Mouse (Mus musculus): ENCODE data around the gene Hdac5. TPM values are rescaled to one million over a fixed set of nuclear protein-coding genes. Genes with fewer than 3 reads are reported as not detected.

Gene Hdac5
- polyA plus RNA-seq, 1 experiment, result 153 TPM

DNA sequence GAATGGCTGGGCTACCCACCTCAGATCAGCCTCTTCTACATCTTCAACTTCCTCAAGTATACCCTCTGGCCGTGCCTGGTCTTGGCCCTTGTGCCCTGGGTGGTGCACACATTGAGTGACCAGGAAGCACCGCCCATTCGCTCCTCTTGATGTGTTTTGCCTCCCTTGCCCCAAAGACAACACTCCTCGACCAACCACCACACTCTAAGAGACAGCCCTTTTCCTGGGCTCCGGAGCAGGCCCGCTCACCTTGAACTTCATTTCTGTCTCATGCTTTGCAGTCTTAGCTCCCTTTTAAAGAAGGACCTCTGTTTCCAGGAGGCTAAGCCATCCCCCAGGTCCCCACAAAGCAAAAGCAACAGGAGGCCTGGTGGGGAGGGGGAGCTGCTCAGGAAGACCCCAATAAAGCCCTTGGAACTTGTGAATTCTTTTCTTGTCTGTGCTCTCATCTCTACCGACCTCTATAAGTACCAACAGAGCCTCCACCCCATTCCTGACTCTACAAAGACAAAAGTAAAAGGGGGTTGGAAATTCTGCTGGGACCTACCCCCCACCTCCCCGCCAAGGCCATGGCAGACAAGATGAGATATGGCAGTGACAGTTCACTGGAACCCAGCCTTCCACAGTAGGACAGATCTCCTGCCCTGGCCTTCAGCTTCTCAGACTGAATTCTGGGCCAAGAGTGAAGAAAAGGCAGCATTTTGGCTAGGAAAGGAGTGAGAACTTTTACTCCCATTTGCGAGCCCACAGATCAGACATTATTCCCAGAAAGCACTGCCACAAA is 36.1 kb downstream of the Hdac5 start:
- TF ChIP-seq POLR2A (IDR thresholded peaks at IDR 0.05; ENCODE audit: borderline replicate concordance, extremely low read depth, insufficient read depth, insufficient read length, poor library complexity, severe bottlenecking), result no peak
- no peak for TF ChIP-seq CTCF (IDR thresholded peaks at IDR 0.05; ENCODE audit: borderline replicate concordance, extremely low read depth, insufficient read depth, insufficient read length)
- no peak for DNase-seq (ENCODE audit: low read depth)

- no peak for DNase-seq (ENCODE audit: low read depth)
- TF ChIP-seq POLR2A (IDR thresholded peaks at IDR 0.05; ENCODE audit: borderline replicate concordance, extremely low read depth, insufficient read depth, insufficient read length, poor library complexity, severe bottlenecking), result no peak
Measured at GRCm38 (mm10) chr11:102190848-102191247, 39.1 kb downstream of the Hdac5 start.

GRCm38 (mm10) chr11:102189461-102190436 is 40.2 kb downstream of the Hdac5 start, which contains the start of gene G6pc3:
G6pc3 (plus strand) TSS chr11:102189620.
- peak; percentile 95 for DNase-seq (ENCODE audit: low read depth)
- TF ChIP-seq POLR2A (IDR thresholded peaks at IDR 0.05; ENCODE audit: borderline replicate concordance, extremely low read depth, insufficient read depth, insufficient read length, poor library complexity, severe bottlenecking) (no peak), CTCF (IDR thresholded peaks at IDR 0.05; ENCODE audit: borderline replicate concordance, extremely low read depth, insufficient read depth, insufficient read length) (no peak)

DNA sequence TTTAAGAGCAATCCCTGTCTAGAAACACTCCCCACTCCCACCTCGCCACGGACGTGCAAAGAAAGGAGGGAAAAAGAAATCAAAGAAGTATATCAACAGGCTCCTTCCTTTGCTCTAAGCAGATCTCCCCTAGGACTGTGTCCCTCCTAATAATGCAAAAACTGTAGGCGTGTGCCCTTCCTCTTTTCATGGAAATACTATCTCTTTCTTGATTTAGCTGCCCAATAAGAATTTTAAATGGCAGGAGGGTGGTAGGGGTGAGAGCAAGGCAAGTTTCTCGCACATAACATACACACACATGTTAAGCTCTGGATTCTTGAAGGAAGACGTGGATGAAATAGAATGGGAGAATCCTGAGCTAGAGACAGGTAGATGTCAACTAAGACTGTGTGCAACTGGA is 41.0 kb downstream of the Hdac5 start:
- DNase-seq (ENCODE audit: low read depth), result no peak
- TF ChIP-seq POLR2A (IDR thresholded peaks at IDR 0.05; ENCODE audit: borderline replicate concordance, extremely low read depth, insufficient read depth, insufficient read length, poor library complexity, severe bottlenecking), result no peak
- TF ChIP-seq CTCF (IDR thresholded peaks at IDR 0.05; ENCODE audit: borderline replicate concordance, extremely low read depth, insufficient read depth, insufficient read length), result no peak

GRCm38 (mm10) chr11:102186235-102186634 is 43.7 kb downstream of the Hdac5 start:
- no peak for DNase-seq (ENCODE audit: low read depth)
- TF ChIP-seq POLR2A (IDR thresholded peaks at IDR 0.05; ENCODE audit: borderline replicate concordance, extremely low read depth, insufficient read depth, insufficient read length, poor library complexity, severe bottlenecking) (no peak), CTCF (IDR thresholded peaks at IDR 0.05; ENCODE audit: borderline replicate concordance, extremely low read depth, insufficient read depth, insufficient read length) (no peak)

- no peak for DNase-seq (ENCODE audit: low read depth)
- TF ChIP-seq POLR2A (IDR thresholded peaks at IDR 0.05; ENCODE audit: borderline replicate concordance, extremely low read depth, insufficient read depth, insufficient read length, poor library complexity, severe bottlenecking) (no peak), CTCF (IDR thresholded peaks at IDR 0.05; ENCODE audit: borderline replicate concordance, extremely low read depth, insufficient read depth, insufficient read length) (no peak)
Measured at GRCm38 (mm10) chr11:102185677-102186076, 44.3 kb downstream of the Hdac5 start.

GRCm38 (mm10) chr11:102184646-102185495 is 45.1 kb downstream of the Hdac5 start, which contains the start of gene Lsm12:
Lsm12 (minus strand) TSS chr11:102185296.
- peak; percentile 97 for DNase-seq (ENCODE audit: low read depth)
- TF ChIP-seq POLR2A (IDR thresholded peaks at IDR 0.05; ENCODE audit: borderline replicate concordance, extremely low read depth, insufficient read depth, insufficient read length, poor library complexity, severe bottlenecking), result peak; percentile 94
- no peak for TF ChIP-seq CTCF (IDR thresholded peaks at IDR 0.05; ENCODE audit: borderline replicate concordance, extremely low read depth, insufficient read depth, insufficient read length)

- TF ChIP-seq CTCF (IDR thresholded peaks at IDR 0.05; ENCODE audit: borderline replicate concordance, extremely low read depth, insufficient read depth, insufficient read length) (no peak), POLR2A (IDR thresholded peaks at IDR 0.05; ENCODE audit: borderline replicate concordance, extremely low read depth, insufficient read depth, insufficient read length, poor library complexity, severe bottlenecking) (no peak)
- DNase-seq (ENCODE audit: low read depth), result no peak
Measured at GRCm38 (mm10) chr11:102184253-102184645, 45.7 kb downstream of the Hdac5 start.

DNA sequence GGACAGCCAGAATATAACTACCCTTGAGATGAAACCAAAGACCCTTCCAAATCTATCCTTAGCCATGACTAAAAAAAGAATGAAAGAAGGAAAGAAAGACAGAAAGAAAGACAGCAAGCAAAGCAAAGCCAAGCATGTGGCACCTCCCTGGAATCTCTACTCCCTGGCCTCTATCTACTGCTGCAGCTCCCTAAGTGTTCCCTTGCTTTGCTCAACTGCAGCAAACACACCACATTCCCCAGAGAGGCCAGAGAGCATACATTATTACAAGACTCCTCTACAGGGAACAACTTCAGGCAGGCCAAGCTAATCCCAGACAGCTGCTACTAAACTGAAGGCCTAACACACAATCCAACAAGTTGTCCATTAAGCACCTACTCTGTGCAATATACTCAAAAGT is 50.1 kb downstream of the Hdac5 start:
- no peak for DNase-seq (ENCODE audit: low read depth)
- TF ChIP-seq POLR2A (IDR thresholded peaks at IDR 0.05; ENCODE audit: borderline replicate concordance, extremely low read depth, insufficient read depth, insufficient read length, poor library complexity, severe bottlenecking), result no peak
- TF ChIP-seq CTCF (IDR thresholded peaks at IDR 0.05; ENCODE audit: borderline replicate concordance, extremely low read depth, insufficient read depth, insufficient read length), result no peak

GRCm38 (mm10) chr11:102168689-102169088 is 61.3 kb downstream of the Hdac5 start:
- no peak for DNase-seq (ENCODE audit: low read depth)
- no peak for TF ChIP-seq POLR2A (IDR thresholded peaks at IDR 0.05; ENCODE audit: borderline replicate concordance, extremely low read depth, insufficient read depth, insufficient read length, poor library complexity, severe bottlenecking)
- TF ChIP-seq CTCF (IDR thresholded peaks at IDR 0.05; ENCODE audit: borderline replicate concordance, extremely low read depth, insufficient read depth, insufficient read length), result no peak
